Mouse (Mus musculus) hindbrain, embryonic 15.5 days (tissue): ENCODE measurements around the gene Ankrd40. TPM values are rescaled to one million over a fixed set of nuclear protein-coding genes. Genes with fewer than 3 reads are reported as not detected.
A peak's percentile ranks its signal among the peaks of the same experiment; 100 is the strongest.

Experiments
- ATAC-seq: fragments of 200-750 bp; cut with Nextera tagmentation; 2 replicates; pipeline ENCODE4 v1.8.0; 2017; ENCODE audit warnings: low read depth, moderate number of reproducible peaks, moderate TSS enrichment; ENCODE audit not compliant: low FRiP score
- H3K27ac ChIP-seq: fragments of 300-500 bp; sonication (generic); replicated peaks from 2 replicates; pipeline ENCODE4 v1.5.1; 2015; ENCODE audit warnings: mild to moderate bottlenecking, inconsistent platforms
- H3K27me3 ChIP-seq: fragments of 300-500 bp; sonication (generic); 2 replicates; pipeline ENCODE4 v1.6.1; 2015; ENCODE audit warnings: control low read depth, inconsistent platforms
- H3K36me3 ChIP-seq: fragments of 300-500 bp; sonication (generic); 2 replicates; pipeline ENCODE4 v1.6.1; 2015; ENCODE audit warnings: control low read depth, inconsistent platforms
- H3K4me1 ChIP-seq: fragments of 300-500 bp; sonication (generic); replicated peaks from 2 replicates; pipeline ENCODE4 v1.6.1; 2015; ENCODE audit warnings: control low read depth, inconsistent platforms
- H3K4me2 ChIP-seq: fragments of 300-500 bp; sonication (generic); 2 replicates; pipeline ENCODE4 v1.6.1; 2015; ENCODE audit warnings: moderate library complexity, mild to moderate bottlenecking, inconsistent platforms
- H3K4me3 ChIP-seq: fragments of 300-500 bp; sonication (generic); 2 replicates; pipeline ENCODE4 v1.5.1; 2015; ENCODE audit warnings: mild to moderate bottlenecking, inconsistent platforms
- H3K9ac ChIP-seq: fragments of 300-500 bp; sonication (generic); 2 replicates; pipeline ENCODE4 v1.6.1; 2015; ENCODE audit warnings: inconsistent platforms
- H3K9me3 ChIP-seq: fragments of 300-500 bp; sonication (generic); 2 replicates; pipeline ENCODE4 v1.6.1; 2016; ENCODE audit warnings: control low read depth, inconsistent platforms
- WGBS: fragments of 180-500 bp; shearing (Covaris S2); methylation state at CpG from one replicate; pipeline ENCODE4 v1.1.7; 2015; 5-methylcytosine and 5-hydroxymethylcytosine counted together
- polyA plus RNA-seq: library from polyadenylated mRNA; unstranded; fragments of >200 nt; fragmentation: Nextera tagmentation; extraction: Ambion mirVana; gene quantifications from 2 replicates; pipeline ENCODE4 v1.2.1, GENCODE M21; 2015

The Ankrd40 gene
- polyA plus RNA-seq, 1 experiment from 2014 or later: 18.3 TPM

GRCm38 (mm10) chr11:94344470-94344869, 16.7 kb downstream of the Ankrd40 start:
- no peak overlapping the region for H3K4me3 ChIP-seq
- peaks cover 34% of the 10 kb centered on the region for H3K4me1 ChIP-seq
- H3K9ac ChIP-seq: 0 out of 2 replicates have a peak overlapping the region, but pooled peaks have one; percentile 2
- no peak overlapping the region for H3K4me2 ChIP-seq
- no peak for ATAC-seq
- H3K36me3 ChIP-seq: peaks cover 10% of the 10 kb centered on the region
- peak overlapping the region; percentile 46; the same call in 1 of the 2 replicates for H3K27ac ChIP-seq
- no peaks in the 10 kb centered on the region for H3K9me3 ChIP-seq
- 45% methylated on average over 1 of the region's 1 CpGs for WGBS
- H3K27me3 ChIP-seq: no peaks in the 10 kb centered on the region

DNA sequence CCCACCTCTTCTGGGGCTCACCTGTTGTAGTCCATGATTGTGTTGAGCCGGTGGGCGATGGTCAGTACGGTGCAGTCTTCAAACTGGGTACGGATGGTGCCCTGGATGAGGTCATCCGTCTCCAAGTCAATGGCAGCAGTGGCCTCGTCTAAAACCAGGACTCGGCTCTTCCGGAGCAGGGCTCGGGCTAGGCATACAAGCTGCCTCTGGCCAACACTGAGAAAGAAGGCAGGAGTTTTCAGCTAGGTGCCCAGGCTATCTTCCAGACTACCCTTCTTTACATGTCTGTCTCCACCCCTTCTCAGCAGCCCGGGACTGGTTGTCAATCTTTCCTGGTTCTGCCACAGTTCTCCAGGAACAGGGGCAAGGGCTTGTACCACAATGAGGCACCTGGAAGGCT, 18.1 kb downstream of the Ankrd40 start:
- Histone ChIP-seq H3K27ac (no peak overlapping the region), H3K27me3 (no peaks in the 10 kb centered on the region), H3K36me3 (0 out of 2 replicates have a peak, but pooled peaks cover under 1% of the 10 kb centered on the region), H3K4me1 (peaks cover 30% of the 10 kb centered on the region), H3K4me2 (no peak overlapping the region), H3K9me3 (no peaks in the 10 kb centered on the region), H3K9ac (no peak overlapping the region), H3K4me3 (no peak overlapping the region)
- ATAC-seq: no peak
- WGBS: 86% methylated on average over 10 of the region's 10 CpGs

- Histone ChIP-seq H3K4me3 (no peak overlapping the region), H3K27ac (no peak overlapping the region), H3K36me3 (no peaks in the 10 kb centered on the region), H3K9me3 (no peaks in the 10 kb centered on the region), H3K4me2 (no peak overlapping the region), H3K9ac (no peak overlapping the region), H3K4me1 (peaks cover 29% of the 10 kb centered on the region), H3K27me3 (no peaks in the 10 kb centered on the region)
- no peak; the same call in 1 of the 2 replicates for ATAC-seq
- WGBS: 57% methylated on average over 3 of the region's 3 CpGs
These were observed 18.8 kb downstream of the Ankrd40 start for GRCm38 (mm10) chr11:94346611-94347010.

DNA sequence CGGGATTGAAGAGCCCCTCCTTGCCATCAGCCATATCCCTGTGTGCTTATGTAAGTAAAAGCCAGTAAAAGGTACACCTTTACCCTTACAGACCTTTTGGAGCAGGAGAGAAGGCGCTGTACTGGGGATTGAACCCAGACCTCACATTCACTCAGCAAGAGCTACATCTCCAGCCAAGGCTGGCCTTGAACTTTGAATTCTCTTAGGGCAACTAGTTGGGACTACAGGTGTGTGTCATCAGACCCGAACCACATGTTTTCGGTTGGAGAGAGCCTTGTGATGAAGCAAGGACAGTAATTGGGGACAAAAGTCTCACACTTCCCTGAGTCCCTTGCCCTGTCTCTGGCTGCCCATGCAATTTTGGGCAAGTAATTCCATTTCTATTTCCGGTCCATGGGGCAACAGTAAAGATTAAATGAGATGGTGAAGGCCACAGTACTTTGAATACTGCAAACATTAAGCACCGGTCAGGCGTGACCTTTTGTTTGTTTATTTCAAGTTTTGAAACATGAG, 19.3 kb downstream of the Ankrd40 start:
- no peak overlapping the region for H3K27ac ChIP-seq
- no peak overlapping the region for H3K4me3 ChIP-seq
- peaks cover 24% of the 10 kb centered on the region for H3K4me1 ChIP-seq
- no peak overlapping the region for H3K4me2 ChIP-seq
- H3K9me3 ChIP-seq: no peaks in the 10 kb centered on the region
- H3K27me3 ChIP-seq: no peaks in the 10 kb centered on the region
- no peak for ATAC-seq
- no peaks in the 10 kb centered on the region for H3K36me3 ChIP-seq
- 87% methylated on average over 7 of the region's 7 CpGs for whole genome bisulfite sequencing
- no peak overlapping the region for H3K9ac ChIP-seq

DNA sequence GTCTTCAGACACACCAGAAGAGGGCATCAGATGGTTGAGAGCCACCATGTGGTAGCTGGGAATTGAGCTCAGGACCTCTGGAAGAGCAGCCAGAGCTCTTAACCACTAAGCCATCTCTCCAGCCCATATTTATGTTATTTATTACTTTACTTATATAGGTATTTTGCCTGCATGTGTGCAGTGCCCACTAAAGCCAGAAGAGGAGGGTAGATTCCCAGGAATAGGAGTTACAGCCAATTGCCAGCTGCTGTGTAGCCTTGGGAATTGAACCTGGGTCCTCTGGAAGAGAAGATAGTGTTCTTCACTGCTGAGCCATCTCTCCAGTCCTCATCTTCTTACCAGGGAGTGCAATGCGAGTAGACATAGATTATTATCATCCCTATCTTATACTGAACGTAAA, 22.0 kb downstream of the Ankrd40 start:
- H3K36me3 ChIP-seq: no peaks in the 10 kb centered on the region
- WGBS: 94% methylated on average over 2 of the region's 2 CpGs

GRCm38 (mm10) chr11:94350337-94350736, 22.5 kb downstream of the Ankrd40 start:
- ATAC-seq: no peak
- Histone ChIP-seq H3K4me2 (no peak overlapping the region), H3K36me3 (no peaks in the 10 kb centered on the region), H3K27me3 (no peaks in the 10 kb centered on the region), H3K4me1 (no peaks in the 10 kb centered on the region), H3K27ac (no peak overlapping the region), H3K9ac (no peak overlapping the region), H3K4me3 (no peak overlapping the region), H3K9me3 (no peaks in the 10 kb centered on the region)
- WGBS: 75% methylated on average over 1 of the region's 1 CpGs

More for the DNA sequence above, 22.0 kb downstream of the Ankrd40 start:
- no peak overlapping the region for H3K4me3 ChIP-seq
- no peak overlapping the region for H3K4me2 ChIP-seq
- no peaks in the 10 kb centered on the region for H3K4me1 ChIP-seq
- H3K27me3 ChIP-seq: no peaks in the 10 kb centered on the region
- no peak for ATAC-seq
- no peak overlapping the region for H3K9ac ChIP-seq
- no peaks in the 10 kb centered on the region for H3K9me3 ChIP-seq
- H3K27ac ChIP-seq: no peak overlapping the region

GRCm38 (mm10) chr11:94351094-94351493, 23.3 kb downstream of the Ankrd40 start:
- H3K9me3 ChIP-seq: no peaks in the 10 kb centered on the region
- no peaks in the 10 kb centered on the region for H3K27me3 ChIP-seq
- no peaks in the 10 kb centered on the region for H3K4me1 ChIP-seq
- ATAC-seq: no peak
- no peak overlapping the region for H3K9ac ChIP-seq
- H3K36me3 ChIP-seq: no peaks in the 10 kb centered on the region
- H3K4me2 ChIP-seq: no peak overlapping the region
- H3K27ac ChIP-seq: no peak overlapping the region
- 32% methylated on average over 3 of the region's 3 CpGs for WGBS
- H3K4me3 ChIP-seq: no peak overlapping the region

DNA sequence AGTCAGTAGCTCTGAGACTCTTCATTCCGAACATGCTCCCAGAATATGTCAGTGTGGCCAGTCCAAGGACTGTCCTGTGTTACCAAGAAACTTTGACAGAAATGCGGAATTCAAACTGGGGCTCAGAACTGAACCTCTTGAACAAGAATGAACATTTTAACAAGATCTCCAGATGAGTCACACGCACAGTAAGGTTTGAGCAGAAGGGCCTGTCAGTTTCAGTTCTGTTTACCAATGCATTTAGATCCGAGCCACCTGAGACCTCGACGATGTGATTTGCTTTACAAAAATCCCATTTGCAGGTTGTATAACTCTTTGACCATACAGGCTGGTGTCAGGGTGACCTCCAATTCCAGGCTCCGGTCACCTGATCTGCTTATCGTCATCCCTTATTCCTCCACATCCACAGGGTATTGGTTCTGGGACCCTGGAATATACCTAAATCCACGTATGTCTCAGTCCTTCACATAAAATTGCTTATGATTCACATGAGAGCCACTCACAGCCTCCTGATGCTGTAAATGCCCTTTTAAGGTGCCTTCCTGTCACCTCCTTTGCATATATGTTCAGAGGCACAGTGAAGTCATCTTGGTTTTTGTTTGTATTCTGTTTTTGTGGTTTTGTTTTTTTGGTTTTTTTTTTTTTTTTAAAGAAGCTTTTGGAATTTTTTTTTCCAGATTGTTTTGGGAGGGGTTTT, 27.9 kb downstream of the Ankrd40 start:
- no peaks in the 10 kb centered on the region for H3K36me3 ChIP-seq
- no peak for ATAC-seq
- WGBS: 77% methylated on average over 9 of the region's 9 CpGs
- H3K4me1 ChIP-seq: no peaks in the 10 kb centered on the region
- no peak overlapping the region for H3K4me3 ChIP-seq
- H3K27me3 ChIP-seq: no peaks in the 10 kb centered on the region
- H3K4me2 ChIP-seq: no peak overlapping the region
- no peaks in the 10 kb centered on the region for H3K9me3 ChIP-seq
- H3K9ac ChIP-seq: no peak overlapping the region
- H3K27ac ChIP-seq: no peak overlapping the region

DNA sequence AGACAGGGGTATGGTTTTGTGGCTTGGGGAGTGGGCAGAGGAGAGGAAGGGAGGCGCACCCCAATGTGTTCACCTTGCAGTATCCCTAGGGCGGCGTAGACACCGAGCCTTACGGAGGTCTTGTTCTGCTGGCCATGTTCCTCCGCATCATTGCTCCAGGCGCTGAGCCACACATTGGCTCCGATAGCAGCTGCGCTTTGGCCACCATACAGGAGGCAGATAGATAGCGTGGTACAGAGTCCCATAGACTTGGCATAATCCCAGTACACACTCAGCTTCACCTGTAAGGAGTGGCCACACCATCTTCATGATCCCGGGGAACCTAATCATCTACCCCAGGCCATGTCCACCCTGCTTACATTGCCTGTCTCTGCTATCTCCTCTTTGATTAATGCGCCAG, 31.4 kb downstream of the Ankrd40 start:
- H3K9me3 ChIP-seq: no peaks in the 10 kb centered on the region
- H3K27ac ChIP-seq: no peak overlapping the region
- H3K9ac ChIP-seq: no peak overlapping the region
- ATAC-seq: no peak
- no peak overlapping the region for H3K4me2 ChIP-seq
- H3K36me3 ChIP-seq: no peaks in the 10 kb centered on the region
- H3K4me1 ChIP-seq: no peaks in the 10 kb centered on the region
- H3K4me3 ChIP-seq: no peak overlapping the region
- WGBS: 94% methylated on average over 12 of the region's 12 CpGs
- H3K27me3 ChIP-seq: no peaks in the 10 kb centered on the region

GRCm38 (mm10) chr11:94361166-94361870, 33.5 kb downstream of the Ankrd40 start:
- H3K27ac ChIP-seq: no peak overlapping the region
- no peak for ATAC-seq
- H3K36me3 ChIP-seq: no peaks in the 10 kb centered on the region
- no peak overlapping the region for H3K4me3 ChIP-seq
- no peaks in the 10 kb centered on the region for H3K9me3 ChIP-seq
- no peak overlapping the region for H3K4me2 ChIP-seq
- H3K27me3 ChIP-seq: no peaks in the 10 kb centered on the region
- no peaks in the 10 kb centered on the region for H3K4me1 ChIP-seq
- no peak overlapping the region for H3K9ac ChIP-seq
- 94% methylated on average over 14 of the region's 14 CpGs for WGBS

- no peak for ATAC-seq
- Histone ChIP-seq H3K9me3 (no peaks in the 10 kb centered on the region), H3K27ac (no peak overlapping the region), H3K4me2 (no peak overlapping the region), H3K27me3 (no peaks in the 10 kb centered on the region), H3K36me3 (no peaks in the 10 kb centered on the region), H3K9ac (no peak overlapping the region), H3K4me3 (no peak overlapping the region), H3K4me1 (no peaks in the 10 kb centered on the region)
- 94% methylated on average over 5 of the region's 5 CpGs for WGBS
These were observed 34.3 kb downstream of the Ankrd40 start for GRCm38 (mm10) chr11:94362101-94362500.

- no peak overlapping the region for H3K4me3 ChIP-seq
- no peaks in the 10 kb centered on the region for H3K9me3 ChIP-seq
- H3K9ac ChIP-seq: no peak overlapping the region
- no peak overlapping the region for H3K27ac ChIP-seq
- ATAC-seq: no peak
- no peaks in the 10 kb centered on the region for H3K36me3 ChIP-seq
- no peak overlapping the region for H3K4me2 ChIP-seq
- 85% methylated on average over 7 of the region's 7 CpGs for WGBS
- no peaks in the 10 kb centered on the region for H3K4me1 ChIP-seq
- no peaks in the 10 kb centered on the region for H3K27me3 ChIP-seq
These were observed 35.9 kb downstream of the Ankrd40 start for GRCm38 (mm10) chr11:94363690-94364089.
